Mouse (Mus musculus): Measurements from ENCODE around the gene Vmn1r85. TPM values are rescaled to one million over a fixed set of nuclear protein-coding genes. Genes with fewer than 3 reads are reported as not detected.
"Not testable (repeated sequence)": the region's sequence is repeated elsewhere in the genome, so short reads cannot be mapped to it uniquely, and the experiment has no call there.

Vmn1r85 gene
- 0.13 and 0.14 TPM in 2 replicates for polyA plus RNA-seq (2015; fragmentation: Nextera tagmentation; extraction: Ambion mirVana)

DNA sequence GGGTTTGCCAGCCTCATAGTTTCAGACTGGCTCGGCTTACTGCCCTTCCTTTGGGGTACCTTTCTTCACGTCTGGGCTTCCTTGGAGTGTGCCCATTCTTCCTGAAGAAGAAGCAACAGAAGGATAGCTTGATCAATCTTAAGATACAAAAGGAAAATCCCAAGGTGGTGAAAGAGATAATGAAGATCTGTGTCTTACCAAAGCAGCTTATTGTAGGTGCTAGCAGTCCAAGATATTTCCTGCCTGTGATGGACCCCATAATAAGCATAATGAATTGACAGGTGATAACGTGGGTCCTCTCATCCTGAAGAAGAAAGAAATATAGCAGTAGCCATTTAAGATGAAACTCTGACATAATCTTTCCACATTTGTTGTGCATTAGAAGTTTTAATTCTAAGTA, at the start of gene Vmn1r85:
Gene Vmn1r85, minus strand, starts transcription at position 101 of the 400 bp plus-strand sequence.
- no peak for ATAC-seq (ENCODE audit: low FRiP score, low read depth)
- Histone ChIP-seq H3K36me3 (no peaks in the 10 kb centered on the region), H3K9ac (no peak within 1 kb of the TSS), H3K4me2 (no peak within 1 kb of the TSS), H3K4me3 (no peak within 1 kb of the TSS), H3K27ac (replicated peaks) (no peak within 1 kb of the TSS), H3K4me1 (replicated peaks) (no peaks in the 10 kb centered on the region), H3K9me3 (no peaks in the 10 kb centered on the region), H3K27me3 (no peaks in the 10 kb centered on the region)
- 61% methylated on average over 3 of the region's 3 CpGs for WGBS

DNA sequence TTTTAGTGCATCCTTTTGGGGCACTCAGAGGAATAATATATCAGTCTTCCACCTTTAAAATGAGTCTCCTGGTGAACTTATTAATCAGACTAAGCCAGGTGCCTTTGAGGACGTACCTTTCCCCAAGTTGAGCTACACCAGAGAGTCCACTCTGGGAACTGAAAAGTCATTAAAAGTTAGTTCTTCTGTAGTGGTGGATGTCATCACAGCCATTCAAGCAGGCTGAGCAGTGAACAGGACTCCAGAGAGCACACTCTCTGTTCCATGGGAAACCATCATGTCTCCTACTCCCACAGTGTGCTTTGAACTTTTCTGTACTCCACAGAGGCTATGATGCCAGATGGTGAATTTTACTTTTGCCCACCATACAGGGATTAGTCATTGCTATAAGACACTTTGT, 45.1 kb upstream of the Vmn1r85 start, which contains the start of gene Vmn1r87:
Gene Vmn1r87, minus strand, starts transcription at position 101 of the 400 bp plus-strand sequence.
- WGBS: 74% methylated on average over 1 of the region's 1 CpGs
- H3K4me1 ChIP-seq (replicated peaks): no peaks in the 10 kb centered on the region
- H3K36me3 ChIP-seq: no peaks in the 10 kb centered on the region
- ATAC-seq (ENCODE audit: low FRiP score, low read depth): no peak
- no peak within 1 kb of the TSS for H3K4me2 ChIP-seq
- H3K27me3 ChIP-seq: no peaks in the 10 kb centered on the region
- no peak within 1 kb of the TSS for H3K9ac ChIP-seq
- H3K9me3 ChIP-seq: no peaks in the 10 kb centered on the region
- no peak within 1 kb of the TSS for H3K4me3 ChIP-seq
- H3K27ac ChIP-seq (replicated peaks): no peak within 1 kb of the TSS

DNA sequence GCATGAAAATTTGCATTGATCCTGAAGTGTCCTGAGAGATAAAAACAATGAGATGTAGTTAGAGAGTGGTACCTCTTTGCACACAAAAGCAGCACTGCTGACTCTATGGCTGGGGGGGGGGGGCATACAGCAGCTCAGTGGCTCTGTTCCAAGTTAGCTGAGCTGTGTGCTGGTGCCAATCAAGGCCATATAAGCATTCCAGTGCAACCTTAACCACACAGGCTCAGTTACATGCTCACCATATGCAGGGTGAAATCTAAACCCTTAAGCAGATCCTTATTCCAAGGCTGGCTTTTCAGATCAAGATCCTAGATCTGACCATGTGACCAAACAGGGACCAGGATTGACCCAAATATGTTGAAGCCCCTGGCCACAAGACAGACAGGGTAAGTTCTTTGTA, 42.4 kb upstream of the Vmn1r85 start:
- no peaks in the 10 kb centered on the region for H3K27me3 ChIP-seq
- no peak overlapping the region for H3K27ac ChIP-seq (replicated peaks)
- H3K4me3 ChIP-seq: no peak overlapping the region
- H3K36me3 ChIP-seq: no peaks in the 10 kb centered on the region
- H3K4me2 ChIP-seq: no peak overlapping the region
- H3K9ac ChIP-seq: no peak overlapping the region
- no peaks in the 10 kb centered on the region for H3K9me3 ChIP-seq
- ATAC-seq (ENCODE audit: low FRiP score, low read depth): no peak
- H3K4me1 ChIP-seq (replicated peaks): no peaks in the 10 kb centered on the region

DNA sequence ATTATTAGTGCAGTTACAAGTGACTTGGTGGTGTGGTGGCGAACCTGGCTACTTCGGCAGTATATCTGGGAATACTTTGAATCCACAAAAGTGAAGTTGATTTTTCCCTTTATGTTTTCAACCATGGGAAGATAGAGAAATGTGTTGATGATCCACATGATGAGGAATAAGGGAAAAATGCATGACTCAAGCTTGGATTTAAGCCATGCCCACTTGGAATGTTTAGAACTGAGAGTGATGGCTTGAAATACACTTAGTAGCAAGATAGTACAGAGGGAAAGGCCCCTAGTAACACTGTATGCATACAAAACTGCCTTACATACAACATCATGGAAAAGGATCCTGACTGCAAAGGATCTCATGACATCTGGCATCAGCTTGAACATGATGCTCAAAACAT, 36.9 kb upstream of the Vmn1r85 start:
- Histone ChIP-seq H3K4me2 (no peak overlapping the region), H3K27ac (replicated peaks) (no peak overlapping the region), H3K36me3 (no peaks in the 10 kb centered on the region), H3K27me3 (no peaks in the 10 kb centered on the region), H3K9me3 (no peaks in the 10 kb centered on the region), H3K4me3 (no peak overlapping the region), H3K4me1 (replicated peaks) (no peaks in the 10 kb centered on the region), H3K9ac (no peak overlapping the region)
- 91% methylated on average over 2 of the region's 2 CpGs for WGBS
- ATAC-seq (ENCODE audit: low FRiP score, low read depth): no peak

DNA sequence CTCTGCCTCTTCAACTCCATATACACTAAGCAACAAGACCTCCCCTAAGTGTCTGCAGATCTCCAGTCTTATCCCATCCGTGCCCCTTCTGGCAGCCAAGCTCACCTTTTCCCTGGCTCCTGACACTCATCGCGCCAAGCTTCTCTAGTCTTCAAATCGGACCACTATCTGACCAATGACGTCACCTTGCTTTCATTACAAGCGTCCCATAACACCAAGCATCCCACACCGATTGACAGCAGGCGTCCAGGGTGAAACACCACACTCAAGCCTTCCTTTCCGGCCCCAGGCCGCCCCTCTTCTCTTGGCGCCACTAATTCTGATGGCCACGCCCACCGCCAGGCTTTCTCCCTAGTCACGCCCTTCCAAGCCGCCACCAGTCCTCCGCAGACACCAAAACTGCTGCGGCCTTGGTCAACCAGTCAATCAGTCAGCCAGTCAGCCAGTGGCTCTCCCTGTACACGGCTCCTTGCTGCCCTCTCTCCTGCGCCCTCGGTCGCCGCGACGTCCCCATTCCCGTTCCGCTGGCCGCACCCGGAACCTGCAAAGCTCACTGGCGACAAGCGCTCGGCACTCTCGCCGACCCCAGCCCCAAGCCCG, 28.7 kb upstream of the Vmn1r85 start:
- not testable (repeated sequence) for H3K9me3 ChIP-seq; H3K36me3 ChIP-seq; H3K4me1 ChIP-seq (replicated peaks); H3K27me3 ChIP-seq; H3K27ac ChIP-seq (replicated peaks)
- H3K4me3 ChIP-seq: peak overlapping the region; percentile 33
- peak overlapping the region; percentile 52 for H3K4me2 ChIP-seq
- peak; percentile 97 for ATAC-seq (ENCODE audit: low FRiP score, low read depth)
- WGBS: 3% methylated on average over 19 of the region's 34 CpGs
- H3K9ac ChIP-seq: 0 out of 2 replicates have a peak overlapping the region, but pooled peaks have one; percentile 13

DNA sequence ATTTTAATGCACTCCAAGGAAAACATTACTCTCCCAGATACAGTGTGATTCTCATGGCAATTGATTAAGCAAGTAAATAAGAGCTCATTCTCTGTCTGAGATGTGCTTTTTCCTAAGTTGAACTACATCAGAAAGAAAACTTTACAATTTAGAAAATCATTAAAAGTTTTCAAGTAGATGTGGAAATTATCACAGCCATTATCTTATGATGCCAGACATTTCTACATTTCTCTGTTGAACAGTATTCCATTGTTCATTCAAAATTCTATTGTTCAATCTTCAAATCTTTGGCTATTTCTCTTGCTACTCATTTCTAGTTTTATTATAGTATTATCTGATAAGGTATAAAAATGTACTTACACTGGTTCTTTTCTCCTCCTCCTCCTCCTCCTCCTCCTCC, 24.8 kb upstream of the Vmn1r85 start, which contains the start of gene Vmn1r86:
Gene Vmn1r86, minus strand, starts transcription at position 101 of the 400 bp plus-strand sequence.
- no peaks in the 10 kb centered on the region for H3K36me3 ChIP-seq
- no peaks in the 10 kb centered on the region for H3K4me1 ChIP-seq (replicated peaks)
- no peak for ATAC-seq (ENCODE audit: low FRiP score, low read depth)
- no peak within 1 kb of the TSS for H3K4me3 ChIP-seq
- no peaks in the 10 kb centered on the region for H3K27me3 ChIP-seq
- H3K4me2 ChIP-seq: no peak within 1 kb of the TSS
- H3K27ac ChIP-seq (replicated peaks): no peak within 1 kb of the TSS
- H3K9ac ChIP-seq: no peak within 1 kb of the TSS
- no peaks in the 10 kb centered on the region for H3K9me3 ChIP-seq

DNA sequence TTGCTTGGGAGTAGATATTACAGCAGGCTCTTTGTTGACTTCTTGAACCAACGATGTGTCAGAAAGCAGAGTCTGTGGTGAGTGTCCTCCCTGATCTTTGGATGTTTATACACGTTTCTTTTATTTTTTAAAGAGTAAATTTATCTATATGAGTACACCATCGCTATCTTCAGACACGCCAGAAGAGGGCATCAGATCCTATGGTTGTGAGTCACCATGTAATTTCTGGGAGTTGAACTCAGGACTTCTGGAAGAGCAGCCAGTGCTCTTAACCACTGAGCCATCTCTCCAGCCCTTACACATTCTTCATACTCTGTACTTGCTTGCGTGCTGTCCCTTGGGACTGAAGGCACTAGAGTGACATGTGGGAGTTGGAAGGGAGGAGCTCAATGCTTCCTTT, 22.7 kb downstream of the Vmn1r85 start:
- Histone ChIP-seq H3K27me3 (no peaks in the 10 kb centered on the region), H3K4me3 (no peak overlapping the region), H3K9me3 (no peaks in the 10 kb centered on the region), H3K9ac (no peak overlapping the region), H3K36me3 (no peaks in the 10 kb centered on the region), H3K4me1 (replicated peaks) (no peaks in the 10 kb centered on the region), H3K4me2 (no peak overlapping the region), H3K27ac (replicated peaks) (no peak overlapping the region)
- 69% methylated on average over 5 of the region's 5 CpGs for WGBS
- ATAC-seq (ENCODE audit: low FRiP score, low read depth): no peak

DNA sequence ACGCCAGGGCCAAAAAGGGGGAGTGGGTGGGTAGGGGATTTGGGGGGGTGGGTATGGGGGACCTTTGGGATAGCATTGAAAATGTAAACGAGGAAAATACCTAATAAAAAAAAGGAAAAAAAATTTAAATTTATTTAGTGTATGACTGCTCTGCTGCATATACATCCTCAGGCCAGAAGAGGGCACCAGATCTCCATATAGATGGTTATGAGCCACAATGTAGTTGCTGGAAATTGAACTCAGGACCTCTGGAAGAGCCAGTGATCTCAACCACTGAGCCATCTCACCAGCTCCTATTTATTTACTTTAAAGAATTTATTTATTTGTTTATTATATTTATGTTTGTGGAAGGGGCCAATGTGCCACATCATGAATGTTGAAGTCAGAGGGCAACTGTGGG, 31.6 kb downstream of the Vmn1r85 start:
- H3K4me1 ChIP-seq (replicated peaks); ATAC-seq (ENCODE audit: low FRiP score, low read depth); H3K27me3 ChIP-seq; H3K9me3 ChIP-seq; H3K4me2 ChIP-seq; H3K36me3 ChIP-seq; H3K27ac ChIP-seq (replicated peaks); H3K9ac ChIP-seq; H3K4me3 ChIP-seq: not testable (repeated sequence)
- WGBS: 61% methylated on average over 2 of the region's 2 CpGs

DNA sequence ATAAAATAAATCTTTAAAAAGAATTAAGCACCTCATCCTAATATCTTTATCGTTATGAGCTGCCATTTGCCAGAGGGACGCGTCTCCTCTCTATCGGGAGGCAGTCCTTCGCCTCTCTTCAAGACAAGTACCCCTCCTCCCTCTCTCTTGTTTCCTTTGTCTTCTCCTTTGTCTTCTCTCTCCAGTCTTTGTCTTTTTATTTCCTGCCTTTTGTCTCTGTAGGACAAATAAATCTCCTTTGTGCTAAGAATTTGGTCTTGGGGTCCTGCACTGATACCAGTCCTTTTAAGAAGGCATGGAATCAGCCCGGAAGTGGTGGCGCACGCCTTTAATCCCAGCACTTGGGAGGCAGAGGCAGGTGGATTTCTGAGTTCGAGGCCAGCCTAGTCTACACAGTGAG, 35.4 kb downstream of the Vmn1r85 start:
- no peak overlapping the region for H3K27ac ChIP-seq (replicated peaks)
- H3K9me3 ChIP-seq: no peaks in the 10 kb centered on the region
- ATAC-seq (ENCODE audit: low FRiP score, low read depth): no peak
- H3K4me1 ChIP-seq (replicated peaks): no peaks in the 10 kb centered on the region; the same call in 1 of the 2 replicates
- no peak overlapping the region for H3K9ac ChIP-seq
- no peaks in the 10 kb centered on the region for H3K36me3 ChIP-seq
- 88% methylated on average over 9 of the region's 9 CpGs for WGBS
- H3K4me3 ChIP-seq: no peak overlapping the region
- no peaks in the 10 kb centered on the region for H3K27me3 ChIP-seq
- H3K4me2 ChIP-seq: no peak overlapping the region

DNA sequence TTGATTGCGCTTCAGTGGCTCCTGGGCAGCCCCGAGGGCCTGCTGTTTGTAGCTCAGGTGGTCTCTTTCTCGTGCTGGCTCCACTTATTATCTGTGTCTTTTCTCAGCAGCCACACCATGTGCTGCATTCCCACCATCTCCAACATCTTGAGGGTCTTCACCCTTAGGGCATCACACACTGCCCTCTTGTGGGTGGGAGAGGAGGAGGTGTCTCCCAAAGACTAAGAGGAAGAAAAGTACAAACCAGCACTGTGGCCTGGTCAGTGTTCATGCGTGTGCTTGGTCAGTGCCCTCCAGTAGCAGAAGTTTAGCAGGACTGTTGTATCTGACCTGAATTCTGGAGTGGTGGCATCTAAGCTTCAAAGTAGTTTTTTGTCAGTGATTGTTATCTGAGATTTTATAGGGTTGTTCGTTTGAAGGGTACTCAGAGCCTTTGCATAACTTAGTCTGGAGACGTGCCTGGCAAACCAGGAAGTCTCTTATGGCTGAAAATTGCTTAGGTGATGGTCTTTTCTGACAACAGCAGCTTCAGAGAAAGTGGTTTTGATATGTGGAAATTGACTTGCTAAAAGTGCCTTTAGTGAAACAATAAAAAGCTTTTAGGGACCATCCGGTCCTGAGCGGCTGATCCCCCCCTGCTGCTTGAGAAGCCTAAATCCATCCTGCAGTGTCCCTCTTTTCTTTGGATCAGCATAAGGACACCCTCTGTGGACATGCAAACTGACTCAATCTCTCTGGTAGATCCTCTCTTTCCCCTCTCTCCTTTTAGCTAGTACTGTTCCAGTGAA, 37.9 kb downstream of the Vmn1r85 start:
- Histone ChIP-seq H3K9me3 (no peaks in the 10 kb centered on the region), H3K4me2 (no peak overlapping the region), H3K36me3 (no peaks in the 10 kb centered on the region), H3K9ac (no peak overlapping the region), H3K4me1 (replicated peaks) (peaks cover 7% of the 10 kb centered on the region; the same call in 1 of the 2 replicates), H3K27me3 (no peaks in the 10 kb centered on the region), H3K4me3 (no peak overlapping the region), H3K27ac (replicated peaks) (no peak overlapping the region)
- ATAC-seq (ENCODE audit: low FRiP score, low read depth): no peak
- 59% methylated on average over 8 of the region's 8 CpGs for WGBS

DNA sequence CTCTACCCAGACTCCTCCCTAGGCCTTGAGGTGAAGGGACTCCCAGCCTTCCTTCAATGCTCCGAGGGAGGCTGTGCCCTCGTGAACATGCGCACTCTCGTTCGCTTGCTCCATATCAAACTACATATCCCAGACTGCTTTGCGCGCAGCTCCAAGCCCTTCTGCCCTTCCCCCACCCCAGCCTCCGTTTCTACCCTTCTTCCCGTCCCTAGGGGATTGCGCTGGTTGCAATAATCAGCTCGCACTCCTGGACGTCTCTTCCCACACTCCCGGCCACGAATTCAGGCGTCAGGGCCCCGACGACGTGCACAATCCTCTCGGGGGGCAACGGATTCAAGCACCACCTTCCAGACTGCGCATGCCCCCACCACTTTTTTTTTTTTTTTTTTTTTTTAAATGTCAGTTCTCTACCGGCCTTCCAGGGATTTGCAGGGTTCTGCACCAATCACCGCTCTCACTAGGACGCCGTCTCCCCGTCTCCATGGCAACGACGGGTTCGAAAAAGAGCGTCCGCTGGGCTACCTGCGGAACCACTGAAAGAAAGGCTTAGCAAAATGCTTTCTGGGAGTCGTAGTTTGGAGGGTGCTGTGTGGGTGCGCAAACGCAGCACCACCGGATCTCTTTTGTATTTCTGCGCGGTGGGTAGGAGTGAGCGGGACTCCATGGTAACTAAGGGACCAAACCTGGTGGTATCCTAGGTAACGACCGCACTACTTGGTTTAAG, 40.5 kb downstream of the Vmn1r85 start, which contains the start of gene Mzf1:
Gene Mzf1, minus strand, starts transcription at position 478 of the 724 bp plus-strand sequence.
- no peaks in the 10 kb centered on the region for H3K27me3 ChIP-seq
- H3K9ac ChIP-seq: peak within 1 kb of the TSS; percentile 54
- 0% methylated on average over 41 of the region's 41 CpGs for WGBS
- no peaks in the 10 kb centered on the region for H3K36me3 ChIP-seq
- no peaks in the 10 kb centered on the region for H3K9me3 ChIP-seq
- H3K4me1 ChIP-seq (replicated peaks): peaks cover 7% of the 10 kb centered on the region; the same call in 1 of the 2 replicates
- H3K4me2 ChIP-seq: peak within 1 kb of the TSS; percentile 54
- peak; percentile 96 for ATAC-seq (ENCODE audit: low FRiP score, low read depth)
- H3K4me3 ChIP-seq: peak within 1 kb of the TSS; percentile 69
- peak within 1 kb of the TSS; percentile 96 for H3K27ac ChIP-seq (replicated peaks)

DNA sequence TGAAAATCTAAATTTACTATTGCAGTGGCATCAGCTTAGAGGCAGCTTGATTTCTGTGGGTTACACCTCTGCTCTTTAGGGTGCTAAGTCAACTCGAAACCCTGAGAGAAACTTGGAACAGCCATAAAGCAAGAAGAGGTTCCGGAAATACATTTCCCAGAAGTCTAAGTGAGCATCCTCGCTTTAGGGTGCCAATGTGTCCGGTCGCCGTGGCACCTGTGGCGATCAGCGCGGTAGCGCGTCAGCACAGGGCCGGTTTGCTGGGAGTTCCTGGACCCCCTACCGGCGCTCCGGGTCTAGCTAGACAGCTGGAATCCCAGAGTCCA, 41.0 kb downstream of the Vmn1r85 start:
- no peaks in the 10 kb centered on the region for H3K9me3 ChIP-seq
- H3K27ac ChIP-seq (replicated peaks): peak overlapping the region; percentile 96
- H3K9ac ChIP-seq: peak overlapping the region; percentile 54
- H3K4me3 ChIP-seq: peak overlapping the region; percentile 69
- H3K36me3 ChIP-seq: no peaks in the 10 kb centered on the region
- peaks cover 7% of the 10 kb centered on the region; the same call in 1 of the 2 replicates for H3K4me1 ChIP-seq (replicated peaks)
- no peak for ATAC-seq (ENCODE audit: low FRiP score, low read depth)
- peak overlapping the region; percentile 54 for H3K4me2 ChIP-seq
- no peaks in the 10 kb centered on the region for H3K27me3 ChIP-seq
- 3% methylated on average over 15 of the region's 15 CpGs for WGBS

All from hindbrain, embryonic 15.5 days (tissue).